Mouse (Mus musculus) left cerebral cortex, adult 2 months (tissue): Measurements from ENCODE around the gene Pfkfb3. TPM values are rescaled to one million over a fixed set of nuclear protein-coding genes. Genes with fewer than 3 reads are reported as not detected.
A peak's percentile ranks its signal among the peaks of the same experiment; 100 is the strongest.

Source experiments
- DNase-seq, 2 experiments: peaks; one replicate each; pipeline ENCODE4 v3.0.0; 2021 to 2022; ENCODE audit warnings: low spot score in 2 of 2, mixed read lengths in 1 of 2; ENCODE audit errors: extremely low spot score in 1 of 2
- H3K27ac ChIP-seq: fragments of 200-600 bp; 2 replicates; pipeline ENCODE4 v1.8.1; 2022
- H3K4me3 ChIP-seq: fragments of 200-600 bp; 2 replicates; pipeline ENCODE4 v1.8.1; 2022
- CTCF ChIP-seq: fragments of 200-600 bp; IDR thresholded peaks from 2 replicates; pipeline ENCODE4 v1.8.1; 2022; ENCODE audit warnings: antibody characterized with exemption, mild to moderate bottlenecking, moderate library complexity
- intact Hi-C: fragments of 180-260 bp; cut with DNase I; formaldehyde crosslinking; loops from one replicate; pipeline ENCODE4 v1.15.1; 2025
- total RNA-seq, 2 experiments: library from RNA; stranded (reverse); gene quantifications; 2 replicates each; pipeline ENCODE4 v1.2.3; 2021

Pfkfb3 gene
- total RNA-seq, 2 experiments from 2014 or later = 33.8 to 47.2 TPM

DNA sequence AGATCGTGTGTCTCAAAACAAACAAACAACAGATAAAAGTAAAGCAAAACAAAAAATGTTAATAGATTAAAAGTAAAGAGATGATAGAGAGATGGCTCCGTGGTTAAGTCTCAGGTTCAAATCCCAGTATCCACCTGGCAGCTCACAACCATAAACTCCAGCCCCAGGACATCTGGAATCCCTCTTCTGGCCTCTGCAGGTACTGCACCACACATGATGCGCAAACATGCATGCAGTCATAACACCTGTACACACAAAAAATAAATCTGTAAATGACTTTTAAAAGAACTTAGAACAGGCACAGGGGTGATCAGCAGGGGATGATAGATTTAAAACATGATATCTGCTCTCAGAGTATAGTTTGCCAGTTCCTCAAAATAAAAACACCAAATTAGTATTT, 131.5 kb downstream of the Pfkfb3 start:
- TF ChIP-seq CTCF = peak; percentile 37
- intact Hi-C loops = no loop called here
- Histone ChIP-seq H3K27ac (no peak overlapping the region), H3K4me3 (no peak overlapping the region)
- DNase-seq = no peak

Other genes with a start within 250 kb of the Pfkfb3 start
- 10 to 100 TPM; 84.7 to 86.9 TPM for gene Rbm17, start 50.1 kb upstream of the Pfkfb3 start, total RNA-seq
- gene Gm17490, start 72.2 kb upstream of the Pfkfb3 start, total RNA-seq = not detected
- under 1 TPM in 1 of 2 experiments, not detected in 1; 0.07 TPM for gene Il2ra, start 88.7 kb upstream of the Pfkfb3 start, total RNA-seq
- gene Il15ra, start 151.2 kb upstream of the Pfkfb3 start, total RNA-seq = 10 to 100 TPM; 10.3 to 11.8 TPM
- 100 to 1,000 TPM; 114 to 123 TPM for gene Fbh1, start 223.5 kb upstream of the Pfkfb3 start, total RNA-seq
- gene Ankrd16, start 223.8 kb upstream of the Pfkfb3 start, total RNA-seq = 10 to 100 TPM; 60.3 to 69.0 TPM